Mouse (Mus musculus) G1E (cell line): ENCODE data around the gene Zic4.

Experiments used
- CTCF ChIP-seq: IDR thresholded peaks from 2 replicates; pipeline ENCODE4 v1.5.1; 2012; ENCODE audit warnings: low read depth, low read length, inconsistent platforms, mixed read lengths
- GATA1 ChIP-seq: IDR thresholded peaks from 2 replicates; pipeline ENCODE4 v1.6.1; 2012; ENCODE audit warnings: borderline replicate concordance, low read length, inconsistent platforms, mixed read lengths
- GATA2 ChIP-seq: IDR thresholded peaks from 2 replicates; pipeline ENCODE4 v1.6.1; 2012; ENCODE audit warnings: low read depth, low read length, inconsistent platforms, borderline replicate concordance

GRCm38 (mm10) chr9:91350211-91350791 is 11.9 kb upstream of the Zic4 start:
- no peak for TF ChIP-seq GATA1
- no peak for TF ChIP-seq CTCF
- no peak for TF ChIP-seq GATA2
